Mouse (Mus musculus) spleen, postnatal 10 days (tissue): Measurements from ENCODE around the gene Gm6034.
A peak's percentile ranks its signal among the peaks of the same experiment; 100 is the strongest.
"Not testable (repeated sequence)": the region's sequence is repeated elsewhere in the genome, so short reads cannot be mapped to it uniquely, and the experiment has no call there.

Experiments
- DNase-seq, 2 experiments: peaks; one replicate each; pipeline ENCODE4 v3.0.0; 2021 to 2022; ENCODE audit warnings: low spot score in 2 of 2

Gm6034 gene

DNA sequence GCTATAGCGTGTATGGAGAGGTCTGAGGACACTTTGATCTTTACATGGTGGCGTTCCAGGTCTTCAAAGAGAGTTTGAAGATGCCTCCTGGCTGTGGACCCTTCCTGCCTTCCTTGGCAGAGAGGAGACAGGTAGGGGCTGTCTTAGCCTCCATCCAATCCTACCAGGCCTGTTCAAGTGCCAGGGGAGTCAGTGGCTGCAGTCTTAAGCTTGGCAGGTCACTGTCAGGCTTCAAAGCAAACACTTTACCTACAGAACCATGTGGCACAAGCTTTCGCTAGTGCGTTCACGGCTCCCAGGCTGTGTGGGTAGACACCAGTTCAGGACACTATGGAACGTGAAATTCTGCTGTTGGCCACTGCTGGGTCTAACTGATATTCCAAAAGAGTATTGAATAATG, 19.8 kb upstream of the Gm6034 start:
- DNase-seq: peak in 1 of 2 experiments; percentile 13

DNA sequence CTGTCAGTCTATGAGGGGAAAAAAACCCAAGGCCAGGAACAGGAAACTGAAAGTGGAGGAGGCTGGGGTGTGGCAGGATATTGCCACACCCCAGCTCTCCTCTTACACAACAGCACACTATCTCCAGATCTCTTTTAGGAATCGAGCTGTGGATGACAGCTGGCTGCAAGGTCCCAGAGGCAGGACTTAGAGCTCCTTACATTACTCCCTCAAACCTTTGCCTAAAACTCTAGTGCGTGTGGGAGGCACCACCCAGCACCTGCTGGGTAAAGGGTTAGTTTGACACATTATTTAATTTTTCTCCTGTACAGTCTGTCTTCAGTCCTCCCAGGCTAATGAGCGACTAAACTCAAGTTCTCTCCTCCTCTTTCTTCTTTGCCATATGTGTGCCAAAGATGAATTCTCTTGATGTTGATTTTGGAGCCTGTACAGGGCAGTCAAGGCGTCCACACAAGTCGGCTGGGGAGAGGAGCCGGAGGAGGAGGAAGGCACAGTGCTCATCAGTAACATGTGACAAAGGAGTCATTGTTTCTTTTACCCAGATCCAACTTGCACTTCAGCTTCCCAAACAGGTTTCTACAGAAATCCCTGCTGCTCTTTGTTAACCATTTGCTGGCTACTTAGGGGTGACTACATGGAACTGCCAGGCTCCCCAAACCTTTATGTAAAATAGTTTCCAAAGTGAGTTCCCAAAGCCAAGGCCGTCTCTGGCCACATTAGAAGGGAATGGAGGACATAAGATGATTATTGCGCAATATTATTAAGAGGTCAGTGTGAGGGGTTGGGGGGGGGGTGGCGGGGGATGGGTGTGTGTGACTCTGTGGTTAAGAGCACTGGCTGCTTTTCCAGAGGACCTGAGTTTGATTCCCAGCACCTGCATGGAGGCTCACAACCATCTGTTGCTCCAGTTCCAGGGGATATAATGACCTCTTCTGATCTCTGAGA, 18.8 kb upstream of the Gm6034 start:
- DNase-seq: peak; percentile 32 to 44

DNA sequence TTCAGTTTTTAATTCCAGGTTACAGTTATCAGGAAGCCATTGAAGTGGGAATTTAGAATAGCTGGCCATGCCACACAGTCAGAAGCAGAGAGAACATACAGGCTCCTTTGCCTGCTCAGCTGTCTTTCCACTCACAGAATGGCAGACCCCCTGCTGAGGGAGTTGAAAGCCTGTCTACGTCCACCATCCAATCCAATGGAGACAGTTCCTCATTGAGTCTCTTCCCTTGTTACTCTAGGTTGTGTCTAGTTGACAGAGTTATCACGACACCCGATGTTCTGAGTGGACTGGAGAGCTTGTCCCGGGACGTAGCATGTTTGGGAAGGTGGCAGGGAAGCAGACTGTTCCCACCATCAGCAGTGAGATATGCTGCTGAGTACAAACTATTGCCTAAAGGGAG, 17.6 kb upstream of the Gm6034 start:
- no peak for DNase-seq

DNA sequence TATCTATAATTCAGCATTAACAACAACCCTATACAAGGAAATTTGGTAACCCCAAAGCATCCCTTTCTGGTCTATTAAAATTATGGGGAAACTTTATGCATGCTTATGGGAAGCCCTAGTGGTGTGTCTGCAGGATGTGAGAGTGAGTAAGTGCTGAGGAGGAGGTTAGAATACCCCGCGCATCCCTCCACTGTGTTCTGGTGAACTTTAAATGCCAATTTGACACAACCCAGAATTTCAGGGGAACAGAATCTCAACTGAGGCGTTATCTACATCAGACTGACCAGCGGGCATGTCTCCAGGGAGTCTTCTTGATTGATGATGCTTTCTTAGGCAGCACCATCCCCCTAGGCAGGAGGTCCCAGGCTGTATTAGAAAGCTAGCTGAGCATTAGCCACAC, 16.9 kb upstream of the Gm6034 start:
- no peak for DNase-seq

DNA sequence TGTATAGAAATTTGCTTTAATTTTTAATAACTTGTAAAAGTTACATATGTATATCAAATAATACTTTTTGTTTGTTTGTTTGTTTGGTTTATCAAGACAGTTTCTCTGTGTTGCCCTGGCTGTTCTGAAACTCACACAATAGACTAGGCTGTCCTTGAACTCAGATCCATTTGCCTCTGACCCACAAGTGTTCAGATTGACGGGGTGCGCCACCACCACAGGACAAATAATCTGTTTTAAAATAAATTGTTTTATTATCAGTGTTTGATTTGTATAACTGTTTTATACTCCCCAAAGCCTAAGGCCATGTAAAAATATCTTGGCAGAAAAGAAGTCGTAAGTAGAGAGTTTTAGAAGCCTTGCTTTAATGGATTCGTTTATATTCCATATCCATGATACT, 15.1 kb upstream of the Gm6034 start:
- no peak for DNase-seq

DNA sequence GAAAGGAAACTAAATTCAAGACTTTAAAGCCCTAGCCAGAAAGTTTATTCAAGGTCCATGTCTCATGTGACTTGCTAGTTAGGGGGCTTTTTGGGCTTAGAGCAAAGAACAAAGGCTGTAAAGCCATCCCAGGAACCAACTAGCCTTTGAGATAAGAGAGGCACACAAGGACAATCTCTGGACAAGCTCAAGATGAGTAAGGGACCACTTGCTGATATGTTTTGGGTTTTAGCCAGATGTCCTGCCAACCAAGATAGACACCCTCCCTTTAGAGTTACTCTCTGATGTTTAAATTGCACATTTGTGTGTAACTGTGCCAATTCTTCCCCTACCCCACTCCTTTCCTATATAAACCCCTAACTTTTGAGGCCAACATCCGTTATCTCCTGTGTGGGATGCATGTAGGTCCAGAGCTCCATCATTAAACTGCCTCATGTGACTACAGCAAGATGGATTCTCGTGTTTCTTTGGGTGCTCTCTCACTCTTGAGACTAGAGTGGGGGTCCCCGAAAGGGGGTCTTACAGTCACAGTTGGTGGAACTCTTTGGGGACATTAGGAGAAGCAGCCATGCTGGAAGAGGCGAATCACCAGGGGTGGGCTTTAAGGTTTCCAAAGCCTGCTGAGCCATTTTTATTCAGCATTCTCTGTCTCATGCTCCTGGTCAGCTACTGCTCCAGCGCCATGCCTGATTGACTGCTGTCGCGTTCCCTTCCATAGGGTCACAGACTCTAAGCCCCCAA, 13.7 kb upstream of the Gm6034 start:
- DNase-seq: no peak

DNA sequence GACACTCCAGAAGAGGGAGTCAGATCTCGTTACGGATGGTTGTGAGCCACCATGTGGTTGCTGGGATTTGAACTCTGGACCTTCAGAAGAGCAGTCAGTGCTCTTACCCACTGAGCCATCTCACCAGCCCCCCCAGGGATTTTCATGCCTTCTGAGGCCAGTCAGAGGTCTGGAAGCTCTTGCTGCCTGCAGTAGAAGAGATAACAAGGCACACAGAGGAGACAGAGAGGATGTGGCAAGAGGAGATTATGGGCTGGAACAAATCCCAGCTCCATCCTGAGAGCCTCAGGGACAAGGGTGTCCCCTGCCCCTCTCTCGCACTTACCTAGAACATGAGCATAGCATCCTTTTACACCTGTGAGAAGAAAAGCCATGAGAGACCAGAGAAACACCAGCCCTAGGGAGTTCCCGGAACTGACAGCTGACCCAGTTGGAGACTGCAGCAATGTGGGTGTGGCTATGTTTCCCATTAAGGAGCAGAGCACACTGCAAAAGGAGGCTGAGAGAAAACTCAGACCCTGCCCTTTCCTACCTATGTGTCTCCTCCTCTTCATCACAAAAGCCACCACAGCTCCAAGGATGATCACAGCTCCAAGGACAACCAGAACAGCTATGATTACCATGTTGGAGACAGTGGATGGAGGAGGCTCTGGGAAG, 12.6 kb upstream of the Gm6034 start:
- peak; percentile 45 to 55 for DNase-seq

DNA sequence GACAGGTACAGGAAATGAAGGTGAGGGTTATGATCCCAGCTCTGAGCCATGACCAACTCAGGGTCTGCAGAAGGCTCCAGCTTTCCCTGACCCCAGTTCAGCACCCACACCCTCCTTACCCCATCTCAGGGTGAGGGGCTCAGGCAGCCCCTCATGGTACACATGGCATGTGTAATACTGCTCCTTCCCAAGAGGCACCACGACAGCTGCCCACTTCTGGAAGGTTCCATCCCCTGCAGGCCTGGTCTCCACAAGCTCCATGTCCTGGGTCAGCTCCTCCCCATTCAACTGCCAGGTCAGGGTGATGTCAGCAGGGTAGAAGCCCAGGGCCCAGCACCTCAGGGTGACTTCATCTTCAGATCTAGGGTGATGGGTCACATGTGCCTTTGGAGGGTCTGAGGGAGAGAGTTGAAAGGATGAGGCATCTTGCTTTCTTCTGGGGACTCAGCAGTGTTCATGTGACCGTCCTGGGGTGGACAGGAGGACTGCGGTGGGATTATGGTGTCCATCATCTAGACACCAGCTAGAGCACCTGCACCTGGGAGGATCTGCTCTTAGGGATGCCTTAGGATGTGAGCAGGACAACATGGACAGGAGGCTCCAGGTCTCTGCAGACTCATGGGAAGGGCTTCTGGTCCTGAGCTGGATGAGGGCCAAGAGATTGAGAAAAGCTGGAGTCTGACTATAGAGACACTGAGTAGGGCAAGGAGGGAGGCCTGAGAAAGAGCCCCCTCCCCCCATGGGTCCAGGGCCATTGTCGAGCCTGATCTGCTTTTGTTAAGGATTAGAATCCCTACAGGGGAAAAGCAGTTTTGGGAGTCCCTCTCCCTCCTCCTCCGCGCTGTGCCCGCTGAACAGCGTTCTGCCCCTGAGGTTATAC, 11.8 kb upstream of the Gm6034 start:
- not testable (repeated sequence) for DNase-seq

DNA sequence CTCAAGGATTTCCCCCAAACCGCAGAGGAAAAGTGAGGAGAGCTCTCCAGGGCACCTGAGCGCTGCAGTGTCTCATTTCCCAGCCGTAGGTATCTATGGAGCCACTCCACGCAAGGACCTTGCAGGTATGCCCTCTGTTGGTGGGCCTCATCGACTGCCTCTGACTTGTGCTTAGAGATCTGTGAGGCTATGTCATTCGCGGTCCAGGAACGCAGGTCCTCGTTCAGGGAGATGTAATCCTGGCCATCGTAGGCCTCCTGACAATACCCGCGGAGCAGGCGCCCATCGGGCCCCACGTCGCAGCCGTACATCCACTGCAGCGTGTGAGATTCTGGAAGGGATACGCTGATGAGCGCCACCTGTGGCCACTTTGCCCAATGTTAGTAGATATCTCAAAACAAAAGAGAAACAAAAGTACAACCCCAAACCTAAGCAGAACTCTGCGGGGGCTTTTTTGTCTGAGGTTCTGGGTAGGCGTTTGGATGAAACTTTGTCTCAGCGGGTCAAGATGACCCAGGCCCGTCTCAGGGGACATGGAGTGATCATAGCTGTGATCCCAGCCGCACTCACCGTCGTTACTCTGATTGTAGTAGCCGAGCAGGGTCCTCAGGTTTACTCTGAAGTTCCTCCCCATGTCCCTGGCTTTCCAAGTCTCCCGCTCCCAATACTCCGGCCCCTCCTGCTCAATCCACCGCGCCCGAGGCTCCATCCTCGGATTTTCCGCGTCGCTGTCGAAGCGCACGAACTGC, 11.0 kb upstream of the Gm6034 start:
- DNase-seq: peak; percentile 74 to 80

DNA sequence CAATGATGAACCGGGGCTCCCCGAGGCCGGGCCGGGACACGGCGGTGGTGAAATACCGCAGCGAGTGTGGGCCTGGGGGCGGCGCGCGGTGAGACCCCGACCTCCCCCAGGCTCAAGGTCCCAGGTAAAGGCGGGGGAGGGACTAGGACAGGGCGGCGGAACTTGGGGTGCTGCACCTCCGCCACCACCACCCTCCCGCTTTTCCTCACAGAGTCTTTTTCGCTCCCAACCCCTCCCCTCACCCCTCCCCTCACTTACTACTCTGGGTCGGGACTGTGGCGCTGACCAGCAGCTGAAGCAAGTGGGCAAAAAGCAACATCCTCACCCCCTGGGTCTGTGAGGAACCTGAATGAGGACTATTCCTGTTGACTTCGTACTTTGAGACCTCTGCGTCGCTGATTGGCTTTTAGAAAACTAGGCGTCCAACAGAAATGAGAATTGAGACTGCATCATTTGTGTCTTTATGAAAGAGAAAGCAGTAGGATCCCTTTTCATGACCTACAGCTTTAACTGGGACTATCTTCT, 10.3 kb upstream of the Gm6034 start, which contains the start of gene H2-T23:
TSS of gene H2-T23 (minus strand) at position 505 of the 525 bp plus-strand sequence.
- DNase-seq: peak in 1 of 2 experiments; percentile 76

DNA sequence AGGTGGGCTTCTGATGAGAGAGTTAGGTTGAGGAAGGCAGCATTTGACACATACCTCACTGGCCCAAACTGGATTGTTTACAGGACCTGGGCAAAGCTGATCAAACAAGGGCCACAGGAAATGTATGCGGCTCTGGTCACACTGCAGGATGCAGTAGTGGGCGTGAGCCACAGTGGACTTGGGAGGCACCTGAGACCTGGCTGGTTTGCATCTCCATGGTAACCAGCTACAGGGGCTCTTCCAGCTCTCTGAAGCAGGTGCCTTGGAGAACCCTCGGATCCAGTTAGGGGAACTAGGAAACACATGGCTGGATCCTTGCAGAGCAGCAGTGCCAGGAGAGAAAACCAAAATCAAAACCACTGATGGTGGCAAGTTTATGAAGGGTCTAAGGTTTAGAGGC, 8.2 kb upstream of the Gm6034 start:
- not testable (repeated sequence) for DNase-seq

DNA sequence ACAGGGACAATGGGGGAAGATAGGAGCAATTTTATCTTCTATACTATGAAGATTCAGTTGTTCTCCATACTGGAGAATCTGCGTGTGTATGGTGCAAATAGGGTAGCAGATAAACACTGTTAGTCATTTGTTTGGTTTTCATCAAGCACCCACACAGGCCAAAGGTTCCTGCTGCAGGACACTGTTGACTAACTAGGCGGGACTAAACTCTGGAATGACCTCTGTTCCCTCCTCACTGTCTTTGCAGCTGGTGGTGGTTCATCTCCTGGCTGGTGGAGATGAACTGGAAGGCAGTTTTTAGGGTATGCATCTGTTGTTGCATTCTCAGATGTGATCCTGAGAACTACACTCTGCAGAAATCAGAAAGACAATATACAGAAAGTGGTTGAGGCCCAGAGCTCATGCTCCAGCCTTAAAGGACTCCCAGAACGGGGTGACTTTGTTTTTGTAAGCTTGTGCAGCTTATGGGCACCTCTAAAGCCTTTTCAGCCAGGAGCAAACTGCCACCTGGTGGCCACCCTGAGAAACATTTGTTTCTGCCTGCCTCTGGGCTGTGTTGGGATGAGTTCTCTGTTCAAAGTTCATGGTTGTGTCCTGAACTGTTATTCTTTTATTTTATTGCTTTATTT, 7.6 kb upstream of the Gm6034 start:
- peak; percentile 63 to 84 for DNase-seq

DNA sequence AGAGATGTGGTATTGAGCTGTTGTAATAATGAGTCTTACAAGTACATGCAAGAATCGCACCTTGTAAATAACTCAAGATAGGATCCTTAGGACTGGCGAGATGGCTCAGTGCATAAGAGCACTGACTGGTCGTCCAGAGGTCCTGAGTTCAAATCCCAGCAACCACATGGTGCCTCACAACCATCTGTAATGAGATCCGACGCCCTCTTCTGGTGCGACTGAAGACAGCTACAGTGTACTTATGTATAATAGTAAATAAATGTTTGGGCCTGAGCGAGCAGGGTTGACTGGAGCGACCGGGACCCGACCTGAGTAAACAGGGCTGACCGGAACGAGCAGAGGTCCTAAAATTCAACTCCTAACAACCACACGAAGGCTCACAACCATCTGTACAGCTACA, 6.6 kb upstream of the Gm6034 start:
- DNase-seq: not testable (repeated sequence)

DNA sequence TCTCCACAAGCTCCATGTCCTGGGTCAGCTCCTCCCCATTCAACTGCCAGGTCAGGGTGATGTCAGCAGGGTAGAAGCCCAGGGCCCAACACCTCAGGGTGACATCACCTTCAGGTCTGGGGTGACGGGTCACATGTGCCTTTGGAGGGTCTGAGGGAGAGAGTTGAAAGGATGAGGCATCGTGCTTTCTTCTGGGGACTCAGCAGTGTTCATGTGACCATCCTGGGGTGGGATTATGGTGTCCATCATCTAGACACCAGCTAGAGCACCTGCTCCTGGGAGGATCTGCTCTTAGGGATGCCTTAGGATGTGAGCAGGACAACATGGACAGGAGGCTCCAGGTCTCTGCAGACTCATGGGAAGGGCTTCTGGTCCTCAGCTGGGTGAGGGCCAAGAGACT, 2.2 kb upstream of the Gm6034 start:
- DNase-seq: not testable (repeated sequence)

DNA sequence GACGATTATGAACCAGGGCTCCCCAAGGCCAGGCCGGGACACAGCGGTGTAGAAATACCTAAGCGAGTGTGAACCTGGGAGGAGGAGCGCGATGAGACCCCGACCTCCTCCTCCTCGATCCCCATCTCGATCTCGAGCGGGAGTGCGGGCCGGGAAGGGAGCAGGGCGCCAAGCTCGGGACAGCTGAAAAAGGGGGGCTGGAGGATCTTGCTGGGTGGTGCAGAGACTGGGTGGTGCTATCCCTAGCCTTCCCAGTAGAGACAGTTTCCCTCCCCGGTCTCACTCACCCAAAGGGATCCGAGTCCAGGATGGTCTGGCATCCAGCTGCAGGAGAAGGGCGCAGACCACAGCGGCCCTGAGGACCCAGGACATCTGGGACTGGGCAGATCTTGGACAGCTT, 706 bp upstream of the Gm6034 start:
- peak in 1 of 2 experiments; percentile 33 for DNase-seq

DNA sequence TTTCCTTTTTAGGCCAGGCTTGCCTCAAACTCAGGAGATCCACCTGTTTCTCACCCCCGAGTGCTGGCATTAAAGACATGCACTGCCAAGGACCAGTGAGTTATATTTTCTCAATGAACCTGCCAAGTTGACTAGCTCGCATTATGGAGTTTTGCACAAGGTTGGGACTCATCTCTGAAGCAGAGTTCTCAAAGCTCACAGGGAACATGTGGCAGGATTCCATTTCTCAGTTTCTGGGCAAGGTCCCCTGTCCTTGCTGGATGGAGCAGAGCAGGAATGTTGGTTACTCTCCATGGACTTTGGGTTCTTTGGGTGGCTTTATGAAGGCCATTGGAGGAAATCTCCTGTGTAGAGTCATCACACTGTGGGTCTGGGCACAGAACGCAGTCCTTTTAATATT, 525 bp downstream of the Gm6034 start:
- DNase-seq: no peak

DNA sequence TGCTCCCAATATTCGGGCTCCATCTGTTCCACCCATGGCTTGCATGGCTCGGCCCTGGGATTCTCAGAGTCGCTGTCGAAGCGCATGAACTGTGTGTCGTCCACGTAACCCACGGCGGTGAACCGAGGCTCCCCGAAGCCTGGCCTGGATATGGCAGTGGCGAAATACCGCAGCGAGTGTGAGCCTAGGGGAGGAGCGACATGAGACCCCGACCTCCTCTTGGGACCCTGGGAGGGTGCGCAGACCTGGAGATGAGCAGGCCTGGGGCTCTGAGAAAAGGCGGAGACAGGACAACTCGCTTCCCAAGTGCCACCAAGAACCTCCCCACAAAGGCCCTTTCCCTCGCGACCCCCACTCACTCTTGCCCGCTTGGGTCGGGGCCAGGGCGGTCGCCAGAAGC, 15.2 kb downstream of the Gm6034 start:
- DNase-seq: not testable (repeated sequence)

DNA sequence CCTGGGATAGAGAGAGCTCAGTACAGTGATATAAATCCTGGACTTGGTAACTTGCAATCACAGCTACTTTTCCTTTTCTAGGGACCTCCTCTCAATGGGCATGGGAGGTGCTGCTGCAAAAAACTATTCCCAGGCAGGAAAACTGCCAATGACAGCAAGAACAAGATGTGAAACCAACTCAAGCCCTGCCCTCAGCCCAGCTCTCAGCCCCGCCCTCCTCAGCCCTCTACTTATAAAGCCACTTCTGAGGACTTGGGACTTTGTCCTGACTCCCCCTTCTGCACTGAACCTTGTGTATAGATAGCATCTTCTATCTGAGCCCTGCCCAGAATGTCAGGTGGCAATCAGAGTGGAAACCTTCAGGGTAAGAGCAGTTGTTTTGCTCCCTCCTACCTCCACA, 15.6 kb downstream of the Gm6034 start, which contains the start of gene Gm11127:
TSS of gene Gm11127 (minus strand) at position 10 of the 400 bp plus-strand sequence.
- DNase-seq: not testable (repeated sequence)

DNA sequence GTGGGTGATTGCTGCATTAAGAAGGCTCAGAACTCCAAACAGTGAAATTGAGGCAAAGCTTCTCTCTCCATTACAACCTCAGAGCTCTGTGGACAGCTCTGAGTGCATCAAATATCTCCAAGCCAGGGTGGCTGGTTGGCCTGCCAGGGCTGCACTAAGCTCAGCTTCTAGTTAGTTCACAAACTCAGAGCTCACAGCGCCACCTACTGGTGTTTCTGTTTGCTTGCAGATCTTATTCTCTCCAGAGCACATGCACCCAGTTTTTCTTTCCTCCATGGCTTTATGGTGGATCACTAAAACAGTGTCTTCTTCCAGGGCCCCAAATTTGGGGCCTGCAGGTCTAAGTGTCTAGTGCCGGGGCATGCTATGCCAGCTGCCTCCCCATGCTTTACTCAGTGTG, 18.1 kb downstream of the Gm6034 start:
- peak; percentile 79 to 93 for DNase-seq

DNA sequence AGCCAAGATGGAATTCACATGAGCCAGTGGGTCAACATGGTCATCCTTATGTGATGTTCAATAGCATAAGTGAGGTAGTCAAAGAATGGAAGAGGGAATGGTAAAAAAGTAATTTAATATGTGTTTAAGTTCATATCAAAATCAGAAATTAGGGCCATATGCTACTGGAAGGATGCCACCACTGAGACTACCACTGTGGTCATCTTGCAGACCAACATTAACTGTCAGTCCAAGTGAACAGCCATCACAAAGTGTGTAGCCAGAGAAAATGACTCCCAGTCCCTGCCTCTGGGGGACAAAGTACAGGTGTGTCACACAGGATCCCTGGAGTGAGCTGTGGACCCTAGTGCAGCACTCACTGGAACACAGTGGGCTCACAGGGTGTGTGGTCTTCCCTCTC, 39.1 kb downstream of the Gm6034 start:
- DNase-seq: not testable (repeated sequence)
